Mouse (Mus musculus): Measurements from ENCODE around the gene Palld.
A peak's percentile ranks its signal among the peaks of the same experiment; 100 is the strongest.

The Palld gene

DNA sequence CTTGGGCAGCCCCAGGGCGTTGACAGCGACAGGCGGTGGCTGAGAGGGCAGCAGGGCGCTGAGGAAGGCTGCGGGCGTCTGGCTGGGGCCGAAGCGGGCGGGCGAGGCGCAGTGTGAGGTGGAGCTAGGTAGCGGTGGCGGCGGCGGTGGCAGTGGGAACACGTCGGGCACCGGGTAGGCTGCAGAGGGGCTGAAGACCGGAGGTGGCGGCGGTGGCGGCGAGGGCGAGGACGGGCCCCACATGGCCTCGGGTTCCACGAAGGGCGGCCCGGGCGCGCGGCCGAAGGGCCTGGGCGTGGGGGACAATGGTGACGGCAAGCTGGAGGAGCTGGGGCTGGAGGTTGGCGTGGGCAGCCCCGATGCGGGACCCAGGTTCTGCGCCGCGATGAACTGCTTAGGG lies 352.9 kb downstream of the Palld start:
- DNase-seq, result no peak

DNA sequence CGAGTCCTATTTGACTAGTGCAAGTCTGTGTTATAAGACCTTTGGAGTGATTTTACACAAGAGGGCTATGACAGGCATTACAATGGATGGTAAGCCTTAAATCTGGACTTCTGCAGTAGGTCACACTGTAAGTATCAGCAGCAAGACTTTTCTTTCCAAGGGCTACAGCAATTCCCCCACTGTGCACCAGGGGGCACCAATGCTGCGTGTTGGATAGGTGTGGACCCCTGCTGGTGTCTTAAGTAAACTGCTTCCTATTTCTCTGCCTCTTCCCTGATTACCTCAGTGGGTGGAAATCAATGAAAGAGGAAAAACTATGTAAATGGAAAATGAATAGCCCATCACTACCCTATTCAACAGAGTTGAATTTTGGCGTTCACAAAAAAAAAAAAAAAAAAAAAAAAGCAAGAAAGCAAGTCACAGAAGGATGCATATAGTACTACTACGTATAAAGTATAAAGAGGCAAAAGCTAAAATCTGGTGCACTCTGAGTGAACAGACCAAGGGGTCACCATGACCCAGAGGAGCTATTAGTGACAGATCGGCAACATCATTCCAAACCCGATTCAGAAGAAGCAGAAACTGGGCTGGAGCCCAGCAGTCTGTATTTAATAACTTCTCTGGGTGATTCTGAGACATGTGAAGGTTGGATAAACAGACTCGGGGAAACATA lies 362.5 kb downstream of the Palld start:
- DNase-seq, result peak; percentile 87

DNA sequence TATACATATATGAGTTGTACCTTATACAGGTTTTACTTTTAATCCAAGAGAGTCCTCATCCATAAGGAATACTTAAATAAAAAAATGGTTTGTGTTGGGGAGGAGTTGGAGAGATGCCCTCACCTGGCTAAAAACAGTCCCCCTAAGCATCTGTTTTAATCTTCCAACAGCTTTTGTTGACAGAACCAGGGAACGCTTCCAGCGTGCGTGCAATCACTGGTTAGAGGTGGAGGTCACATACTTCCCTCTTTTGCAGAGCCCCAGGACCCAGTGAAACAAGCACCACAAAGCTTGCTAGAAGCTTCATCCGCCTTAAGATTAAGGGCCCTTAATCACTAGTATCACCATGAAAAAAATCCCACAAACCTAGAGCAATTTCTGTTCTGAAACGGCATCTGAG lies 365.0 kb downstream of the Palld start:
- no peak for DNase-seq

DNA sequence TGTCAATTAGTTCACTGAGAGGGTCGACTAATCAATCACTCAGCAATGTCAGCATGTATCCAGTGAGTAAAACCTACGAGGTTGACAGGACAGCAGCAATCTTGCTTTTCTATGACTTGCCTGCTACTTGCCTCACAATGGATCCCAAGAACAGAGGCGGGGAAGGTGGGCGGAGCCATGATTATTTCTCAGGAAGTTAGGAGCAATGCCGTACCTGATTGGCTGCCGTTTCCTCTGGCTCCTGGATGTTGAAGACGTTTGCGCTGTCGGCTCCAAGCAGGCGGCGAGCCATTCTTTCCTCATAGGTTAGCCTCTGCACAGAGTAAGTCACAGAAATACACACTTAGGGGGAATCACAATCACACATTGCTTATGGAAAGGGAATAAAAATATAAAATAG lies 367.0 kb downstream of the Palld start:
- DNase-seq, result no peak

DNA sequence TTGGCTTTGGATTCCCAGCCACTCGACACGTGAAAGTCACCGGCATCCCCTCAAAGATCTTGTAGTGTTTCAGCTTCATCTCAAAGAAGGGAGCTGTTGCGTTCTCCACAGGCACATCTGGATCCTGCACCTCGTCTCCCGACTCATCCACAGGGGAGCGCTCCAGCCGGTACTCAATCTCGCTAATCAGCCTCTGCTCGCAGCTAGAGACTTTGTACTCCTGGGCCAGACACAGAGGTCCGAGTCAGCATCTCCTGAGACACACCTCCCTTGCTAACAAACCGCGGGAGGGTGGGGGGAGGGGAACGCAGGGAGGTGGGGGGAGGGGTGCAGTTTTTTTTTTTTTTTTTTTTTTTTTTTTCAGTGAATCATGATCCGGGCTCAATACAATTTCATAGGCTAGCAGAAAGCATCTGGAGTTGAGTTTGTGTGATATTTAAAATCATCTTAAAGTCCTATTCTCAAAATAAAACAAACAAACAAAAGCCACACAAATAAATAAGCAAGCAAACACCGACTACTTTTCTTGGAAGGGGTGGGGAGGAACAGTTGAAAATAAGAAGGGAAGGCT lies 369.0 kb downstream of the Palld start:
- DNase-seq, result no peak

DNA sequence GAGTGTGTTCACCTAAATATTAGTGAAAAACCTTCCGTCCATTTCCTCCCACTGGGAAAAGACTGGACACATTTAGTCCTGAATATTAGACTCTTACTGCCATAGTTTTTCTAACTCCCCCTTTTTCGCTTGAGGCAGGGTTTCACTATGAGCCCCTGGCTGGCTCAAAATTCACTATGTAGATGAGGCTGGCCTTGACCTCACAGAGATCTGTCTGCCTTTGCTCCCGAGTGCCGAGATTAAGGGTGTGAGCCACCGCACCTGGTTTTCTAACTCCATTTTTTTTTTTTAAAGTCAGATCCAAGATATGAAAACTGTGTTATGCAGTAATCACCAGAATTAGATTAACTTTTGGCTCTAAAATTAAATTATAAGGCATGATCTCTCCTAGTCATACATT lies 369.7 kb downstream of the Palld start:
- no peak for DNase-seq

DNA sequence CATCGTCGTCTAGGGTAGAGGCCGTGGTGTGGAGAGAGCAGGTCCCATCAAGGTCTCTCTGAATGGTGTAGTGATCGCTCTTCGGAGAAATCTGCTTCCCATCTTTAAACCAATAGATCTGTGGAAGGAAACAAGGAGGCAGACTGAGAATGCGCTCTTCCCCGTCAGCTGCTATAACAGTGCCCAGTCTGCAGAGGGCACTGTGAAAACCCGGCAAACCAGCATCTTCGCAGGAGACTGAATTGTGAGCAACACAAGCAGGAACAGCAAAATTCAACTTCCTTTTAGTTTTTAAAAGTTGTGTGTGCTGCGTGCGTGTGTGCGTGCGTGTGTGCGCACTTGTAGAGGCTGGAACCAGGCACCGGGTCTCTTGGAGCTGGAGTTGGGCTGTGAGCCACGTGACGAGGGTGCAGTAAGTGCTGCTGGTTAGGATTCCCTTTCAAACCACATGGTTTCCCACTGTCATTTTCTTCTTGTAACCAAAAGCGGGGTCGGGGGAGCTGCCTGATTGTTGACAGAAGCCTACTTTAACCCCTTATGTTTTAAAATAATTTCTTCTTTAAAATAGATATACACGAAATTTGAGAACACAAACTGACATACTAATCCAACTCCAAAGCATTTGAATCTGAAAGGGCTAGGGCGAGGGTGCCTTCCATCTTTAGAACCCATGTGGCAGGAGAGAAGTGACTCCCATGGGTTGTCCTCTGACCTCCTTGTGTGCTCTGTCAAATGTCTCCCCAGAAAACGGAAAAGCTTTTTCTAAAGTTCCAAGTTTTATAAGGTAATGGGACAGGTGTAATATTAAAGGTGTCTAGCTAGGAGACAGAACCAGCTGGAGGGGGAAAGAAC lies 370.3 kb downstream of the Palld start:
- peak; percentile 22 for DNase-seq

DNA sequence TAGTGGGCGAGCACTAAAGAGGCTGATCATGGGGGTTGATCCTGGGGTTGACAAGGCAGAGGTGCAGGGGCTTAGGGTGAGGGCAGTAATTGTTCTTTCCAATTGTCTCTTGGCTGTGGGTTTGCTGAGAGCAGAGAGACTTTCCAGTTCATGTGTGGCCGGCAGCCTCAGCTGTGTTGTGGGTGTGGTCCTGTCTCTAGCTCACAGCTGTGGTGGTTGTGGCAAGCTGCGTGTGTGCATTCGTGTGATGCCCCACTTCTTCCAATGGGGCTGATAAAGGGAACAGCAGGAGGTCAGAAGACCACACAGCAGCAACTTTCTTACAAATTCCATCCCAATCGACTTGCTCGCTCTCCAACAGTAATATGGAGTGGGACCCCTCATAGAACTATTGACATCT lies 373.8 kb downstream of the Palld start:
- no peak for DNase-seq

DNA sequence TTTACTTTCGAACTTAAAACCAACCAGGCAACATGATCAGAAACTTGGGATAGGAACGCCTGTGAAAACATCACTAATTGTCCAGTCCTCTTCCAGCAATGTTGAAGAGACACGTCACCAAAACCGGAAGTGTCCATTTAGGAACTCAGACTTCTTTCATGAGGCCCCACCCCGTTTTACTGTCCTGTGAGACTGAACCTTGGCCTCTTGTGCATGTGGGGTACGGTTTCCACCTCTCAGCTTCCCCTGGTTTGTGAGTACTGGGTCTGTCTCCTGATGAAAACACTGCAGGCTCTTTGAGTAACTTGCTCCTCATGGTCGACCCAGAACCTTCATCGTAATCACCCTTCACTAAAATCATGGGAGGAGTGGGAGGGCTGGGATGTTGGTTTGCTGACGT lies 374.3 kb downstream of the Palld start:
- no peak for DNase-seq

DNA sequence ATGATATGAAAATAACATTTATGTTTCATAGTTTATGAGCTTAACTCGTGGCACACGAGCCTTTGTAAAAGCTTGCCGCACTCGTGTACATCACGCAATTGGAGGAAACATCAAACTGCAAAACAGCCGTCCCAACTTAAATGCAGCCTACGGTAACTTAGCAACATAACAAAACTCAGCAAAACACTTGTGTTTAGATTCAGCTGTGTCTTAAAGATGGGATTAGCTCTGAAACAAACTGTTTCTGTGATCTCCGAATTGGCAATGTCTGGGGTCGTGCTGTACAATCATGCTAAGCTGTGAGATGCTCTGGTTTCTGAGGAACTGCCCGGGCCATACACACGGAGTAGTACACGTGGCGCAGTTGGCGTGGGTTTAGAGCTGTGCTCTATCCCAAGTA lies 375.5 kb downstream of the Palld start:
- no peak for DNase-seq

DNA sequence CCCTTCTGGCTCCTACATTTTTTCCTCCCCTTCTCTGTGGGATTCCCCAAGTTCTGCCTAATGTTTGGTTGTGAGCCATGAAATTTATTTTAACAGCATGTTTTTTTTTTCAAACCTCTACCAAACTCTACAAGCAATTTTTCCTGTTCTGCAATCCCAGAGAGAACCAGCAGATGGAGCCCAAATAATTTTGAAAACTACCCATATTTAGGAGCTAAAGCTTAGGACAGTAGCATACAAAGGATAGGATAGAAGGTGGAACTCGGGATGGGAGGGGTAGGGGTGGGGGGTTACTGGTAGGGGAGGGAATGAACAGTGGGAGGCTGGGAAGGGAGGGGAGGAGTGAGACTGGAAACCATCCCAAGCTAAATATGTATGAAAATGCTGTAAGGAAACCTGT lies 380.4 kb downstream of the Palld start:
- peak; percentile 37 for DNase-seq

DNA sequence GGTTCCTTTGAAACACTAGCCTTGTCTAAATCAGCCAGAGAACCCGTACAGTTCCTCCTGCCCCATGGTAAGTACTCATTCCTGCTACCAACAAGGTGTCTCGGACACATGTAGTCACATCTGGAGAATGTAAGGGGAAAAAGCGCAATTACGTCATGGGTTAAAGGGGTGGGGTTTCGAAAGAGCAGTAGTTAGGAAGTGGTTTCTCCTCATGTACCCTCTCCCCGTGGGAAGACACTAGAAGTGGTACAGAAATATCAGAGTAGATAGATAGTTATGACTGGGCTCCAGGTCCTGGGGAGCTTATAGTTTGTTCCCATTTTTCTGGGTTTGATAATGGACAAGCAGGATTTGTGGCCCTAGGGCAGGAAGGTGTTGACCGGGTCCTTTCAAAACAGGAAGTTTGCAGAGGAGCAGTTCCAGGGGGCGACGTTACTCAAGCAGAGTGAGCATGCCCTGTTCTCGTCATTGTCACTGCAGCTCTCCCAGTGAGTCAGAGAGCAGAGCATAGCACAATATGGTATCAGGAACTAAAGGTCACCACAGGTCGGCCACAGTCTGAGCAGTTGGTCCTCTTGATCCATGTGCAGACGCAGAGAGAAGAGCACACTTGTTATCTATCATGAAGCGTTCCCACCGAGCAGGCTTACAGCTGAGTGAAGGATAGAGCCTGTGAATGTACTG lies 384.8 kb downstream of the Palld start:
- peak; percentile 15 for DNase-seq

DNA sequence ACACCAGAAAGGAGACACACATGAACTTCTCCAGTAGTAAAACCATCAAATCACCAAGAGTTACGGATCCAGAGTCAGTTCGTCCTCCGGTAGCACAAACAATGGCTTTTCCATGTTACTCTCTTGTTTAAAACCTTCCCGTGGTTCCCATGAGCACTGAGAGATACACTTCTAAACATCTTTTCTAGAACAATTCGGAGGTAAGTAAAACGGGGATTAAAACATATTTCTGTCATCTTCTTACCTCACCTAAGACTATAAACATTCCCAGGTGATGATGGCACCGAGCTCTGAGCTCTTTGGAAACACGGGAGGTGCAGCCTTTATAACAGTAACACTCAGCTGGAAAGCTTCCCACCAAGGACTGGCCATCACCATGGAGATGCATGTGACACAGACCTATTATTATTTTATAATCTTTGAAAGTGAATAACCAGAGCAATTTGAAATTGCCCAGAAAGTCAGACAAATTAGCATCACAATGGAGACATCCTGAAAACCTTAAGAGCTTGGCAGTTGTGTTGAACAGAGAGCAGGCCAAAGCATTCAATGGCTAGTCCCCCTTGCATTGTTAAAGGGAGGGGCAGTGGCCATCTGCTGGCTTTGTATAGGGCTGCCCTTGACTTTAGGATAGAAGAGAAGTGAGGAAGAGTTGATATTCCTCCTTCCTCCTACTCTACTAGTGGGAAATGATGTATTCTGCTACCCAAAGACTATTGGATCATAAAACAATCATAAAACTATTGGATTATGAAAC lies 385.6 kb downstream of the Palld start:
- no peak for DNase-seq

DNA sequence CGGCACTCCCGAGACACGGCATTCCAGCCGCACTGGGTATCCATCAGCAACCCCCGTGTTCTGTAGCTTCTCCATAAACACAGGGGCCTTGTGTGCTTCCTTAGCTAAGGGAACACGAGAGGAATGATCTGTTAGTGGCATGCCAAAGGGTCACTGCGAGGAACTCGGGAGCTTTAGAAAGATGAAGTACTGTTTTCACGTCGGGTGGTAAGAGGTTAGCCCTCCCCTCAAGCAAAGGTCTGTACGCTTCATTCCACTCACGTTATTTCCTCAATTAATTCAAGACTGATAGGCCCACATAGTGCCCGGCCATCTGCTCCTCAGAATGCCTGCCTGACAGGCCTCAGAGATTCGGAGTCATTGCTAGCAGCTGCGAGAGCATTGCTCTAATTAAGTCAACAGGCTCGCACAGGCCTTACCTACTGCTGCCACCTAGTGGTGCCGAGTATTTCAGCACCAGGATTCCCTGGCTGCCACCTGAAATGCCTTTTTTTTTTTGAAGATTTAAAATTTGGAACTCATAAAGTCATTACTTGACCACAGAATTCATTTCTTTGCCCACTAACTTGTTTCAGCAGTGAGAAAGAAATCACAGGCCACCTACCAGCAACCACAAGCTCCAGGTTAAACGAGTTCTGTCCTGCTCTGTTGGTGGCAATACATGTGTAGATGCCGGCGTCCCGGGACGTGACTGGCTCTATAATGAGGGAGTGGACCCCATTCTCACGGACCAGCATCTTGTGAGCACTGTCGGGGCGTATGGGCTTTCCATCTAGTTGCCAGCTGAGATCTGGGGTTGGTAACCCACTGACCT lies 386.4 kb downstream of the Palld start:
- DNase-seq, result peak; percentile 87

DNA sequence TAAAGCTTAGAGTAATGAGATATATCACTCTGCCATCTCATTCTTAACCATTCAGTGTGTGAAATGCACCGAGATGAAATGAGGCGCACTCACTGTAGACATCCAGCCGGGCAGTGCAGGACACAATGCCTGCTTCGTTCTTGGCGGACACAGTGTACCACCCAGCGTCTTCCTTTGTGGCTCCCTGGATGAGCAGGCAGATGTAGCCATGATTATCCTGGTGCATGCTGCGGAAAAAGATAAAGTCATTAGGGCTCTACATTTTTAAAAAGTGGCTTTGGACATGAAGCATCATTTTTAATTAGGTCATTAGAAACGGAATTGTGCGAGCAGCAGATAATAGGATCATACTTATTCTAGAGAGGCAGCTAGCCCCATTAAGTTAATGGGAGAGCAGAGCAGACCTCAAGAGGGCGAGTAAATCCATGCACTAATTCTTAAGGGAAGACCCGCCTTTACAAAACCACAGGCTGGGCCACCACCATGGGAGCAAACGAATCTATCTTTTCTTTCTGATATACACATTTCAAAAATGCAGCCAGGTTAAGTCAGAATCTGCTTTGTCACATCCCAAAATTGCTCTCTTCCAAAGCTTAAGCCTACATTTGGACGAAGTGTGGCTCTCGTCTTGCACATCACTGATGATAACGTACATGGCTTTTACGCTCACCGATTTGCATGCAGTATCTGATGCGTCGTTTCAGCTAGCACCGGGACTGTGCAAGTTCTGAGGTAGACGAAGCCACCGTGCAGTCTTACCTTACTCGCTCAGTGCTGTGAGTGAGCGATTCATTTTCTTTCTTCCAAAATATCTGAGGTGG lies 387.2 kb downstream of the Palld start:
- no peak for DNase-seq

DNA sequence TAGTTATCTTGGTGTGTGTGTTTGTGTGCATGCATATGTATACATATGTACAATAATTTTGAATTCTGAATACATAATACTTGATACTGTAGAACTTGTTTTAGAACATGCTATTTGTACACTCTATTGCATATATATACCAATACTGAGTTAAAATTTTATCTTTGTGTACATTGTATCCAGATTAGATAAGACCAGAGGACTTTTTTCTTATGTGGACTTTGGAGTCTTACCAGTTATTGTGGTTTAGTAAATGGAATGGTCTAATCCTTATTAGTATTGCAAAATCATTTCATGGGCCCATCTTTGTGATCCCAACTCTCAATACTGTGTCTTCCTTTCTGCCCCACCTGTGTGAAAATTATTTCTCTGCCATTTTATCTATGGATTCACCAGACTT lies 400.2 kb downstream of the Palld start:
- DNase-seq, result no peak

DNA sequence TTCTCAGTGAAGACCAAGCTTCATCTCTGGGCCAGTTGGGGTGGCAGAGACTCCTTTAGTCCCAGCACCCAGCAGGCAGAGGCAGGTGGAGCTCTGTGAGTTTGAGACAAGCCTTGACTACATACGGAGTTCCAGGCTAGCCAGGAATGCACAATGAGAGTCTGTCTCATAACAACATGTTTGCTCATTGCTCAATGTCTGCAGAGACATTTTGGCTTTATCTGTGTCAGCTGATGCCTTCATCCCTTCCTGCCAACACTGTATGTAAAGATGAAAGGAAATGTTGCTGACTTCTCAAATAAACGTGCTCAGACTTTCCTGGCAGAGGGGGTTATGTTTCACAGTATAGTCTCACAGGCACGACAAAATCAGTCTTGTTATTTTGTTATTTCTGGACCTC lies 401.6 kb downstream of the Palld start:
- no peak for DNase-seq

DNA sequence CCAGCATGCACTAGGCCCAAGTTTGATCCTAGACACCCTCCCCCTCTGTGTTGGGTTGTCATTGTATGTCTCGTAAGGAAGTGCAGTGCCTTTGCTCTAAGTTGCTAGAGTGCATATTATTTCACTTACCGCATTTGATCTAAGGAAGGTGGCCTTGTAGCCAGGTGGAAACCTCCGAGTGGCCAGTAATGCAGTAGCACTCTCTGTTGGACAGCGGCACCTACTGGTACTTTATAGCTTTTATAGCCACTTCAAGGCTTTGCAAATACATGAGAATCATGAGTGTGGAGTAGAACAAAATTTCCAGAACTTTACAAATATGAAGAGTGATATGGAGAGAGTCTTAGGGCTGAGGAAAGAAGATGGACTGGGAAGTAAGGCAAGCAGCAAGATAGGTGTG lies 403.5 kb downstream of the Palld start:
- DNase-seq, result no peak

DNA sequence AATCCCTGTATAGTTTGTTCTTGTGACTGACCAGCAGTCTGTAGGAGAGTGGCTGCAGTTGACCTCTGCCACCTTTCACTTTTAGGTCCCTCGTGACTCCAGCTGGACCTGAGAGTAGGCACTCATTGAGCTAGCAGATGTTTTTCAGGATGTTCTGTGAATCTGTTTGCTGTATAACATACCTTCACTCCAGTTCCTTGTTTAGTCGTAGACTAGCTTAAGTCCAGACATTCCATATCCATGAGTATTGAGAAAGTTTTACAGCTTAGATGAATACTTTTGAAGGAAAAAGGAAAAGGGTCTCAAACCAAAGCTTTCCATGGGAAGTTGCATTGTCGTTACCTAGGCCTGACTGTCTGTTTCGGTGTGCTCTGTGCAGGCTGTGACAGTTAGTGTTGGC lies 405.4 kb downstream of the Palld start:
- no peak for DNase-seq

DNA sequence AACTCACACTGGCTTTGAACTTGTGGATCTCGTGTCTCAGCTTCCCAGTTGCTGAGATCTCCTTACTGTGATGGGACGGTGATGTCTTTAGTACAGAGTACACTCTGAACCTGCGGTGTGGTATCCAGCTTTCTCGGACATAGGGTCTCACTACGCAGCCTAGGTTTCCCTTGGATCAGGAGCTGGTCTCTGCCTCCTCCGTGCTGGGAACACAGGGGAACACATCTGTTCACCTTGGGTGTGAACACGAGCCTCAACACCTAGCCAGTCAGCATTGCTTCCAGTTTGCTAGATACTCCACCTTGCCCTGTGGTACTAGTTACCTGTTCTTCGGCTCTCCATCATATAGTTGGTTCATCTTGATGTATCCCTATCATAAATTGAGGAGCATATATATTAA lies 413.9 kb downstream of the Palld start:
- no peak for DNase-seq

DNA sequence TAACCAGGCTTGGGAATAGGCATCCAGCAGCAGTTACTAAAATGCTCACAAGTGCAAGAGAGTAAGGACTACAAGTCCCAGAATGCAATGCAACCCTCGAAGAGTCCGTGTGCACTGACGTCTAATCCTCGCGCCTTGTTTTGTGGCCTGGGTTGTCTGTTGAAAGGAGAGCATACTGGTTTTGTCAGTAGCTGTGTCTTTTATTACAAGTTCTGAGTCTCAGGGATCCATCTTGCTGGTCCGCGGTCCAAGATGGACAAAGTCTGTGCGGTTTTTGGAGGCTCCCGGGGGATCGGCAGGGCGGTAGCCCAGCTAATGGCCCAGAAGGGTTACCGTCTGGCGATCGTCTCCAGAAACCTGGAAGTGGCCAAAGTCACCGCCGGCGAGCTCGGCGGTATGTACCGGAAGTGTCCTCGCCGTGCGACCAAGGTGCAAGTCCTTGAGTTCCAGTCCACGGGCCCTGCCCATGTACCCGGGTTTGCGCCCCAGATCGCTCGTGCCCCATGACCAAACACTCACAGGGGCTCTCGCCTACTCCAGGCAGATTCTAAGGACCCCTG lies 414.8 kb downstream of the Palld start, which contains the start of gene Cbr4:
Cbr4 (plus strand) TSS at position 138 of the 560 bp plus-strand sequence.
- DNase-seq, result peak; percentile 84

All from thymus, postnatal 4 days (tissue).